Mouse (Mus musculus) cerebellum, adult 8-10 months (tissue): ENCODE data around the gene Gjc1.

ENCODE experiments used
- DNase-seq: peaks from one replicate; pipeline ENCODE4 v3.0.0; 2022

Gene Gjc1

DNA sequence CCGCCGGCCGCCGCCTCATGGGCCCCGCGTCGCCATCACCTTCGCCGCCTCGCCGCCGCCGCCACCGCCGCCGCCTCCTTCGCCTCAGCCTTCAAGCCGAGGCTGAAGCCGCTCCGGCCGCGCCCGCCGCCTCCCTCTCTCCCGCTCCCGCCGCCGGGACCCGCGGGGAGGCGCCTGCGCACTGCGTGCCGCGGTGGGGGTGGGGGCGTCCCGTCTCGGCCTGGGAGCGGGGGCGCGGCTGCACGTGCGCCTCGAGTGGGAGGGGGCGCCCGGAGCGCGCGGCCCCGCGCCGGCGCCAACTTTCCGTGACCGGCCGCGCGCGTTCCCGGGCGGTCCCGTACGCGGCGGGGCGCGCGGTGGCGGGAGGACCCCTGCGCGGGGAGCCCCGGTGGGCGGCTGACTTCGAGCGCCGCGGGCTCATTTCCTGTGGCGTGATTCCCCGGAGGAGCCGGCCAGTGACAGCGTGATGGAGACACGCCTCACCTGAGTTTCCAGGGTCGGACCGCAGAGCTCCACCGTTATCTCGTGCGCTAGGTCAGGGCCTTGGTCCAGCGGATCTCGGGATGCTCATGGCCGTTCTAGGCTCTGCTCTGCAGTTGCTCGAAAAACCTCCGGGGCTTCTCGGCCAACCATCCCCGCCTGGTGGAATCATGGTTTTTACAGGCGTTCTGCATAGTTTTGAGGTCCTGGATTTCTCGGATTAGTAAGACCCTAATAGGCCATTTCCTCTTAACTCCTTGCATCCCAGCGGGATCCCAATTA is at the start of gene Gjc1:
Gjc1 (minus strand) TSS at position 680 of the 762 bp plus-strand sequence.
- peak; percentile 43 for DNase-seq

DNA sequence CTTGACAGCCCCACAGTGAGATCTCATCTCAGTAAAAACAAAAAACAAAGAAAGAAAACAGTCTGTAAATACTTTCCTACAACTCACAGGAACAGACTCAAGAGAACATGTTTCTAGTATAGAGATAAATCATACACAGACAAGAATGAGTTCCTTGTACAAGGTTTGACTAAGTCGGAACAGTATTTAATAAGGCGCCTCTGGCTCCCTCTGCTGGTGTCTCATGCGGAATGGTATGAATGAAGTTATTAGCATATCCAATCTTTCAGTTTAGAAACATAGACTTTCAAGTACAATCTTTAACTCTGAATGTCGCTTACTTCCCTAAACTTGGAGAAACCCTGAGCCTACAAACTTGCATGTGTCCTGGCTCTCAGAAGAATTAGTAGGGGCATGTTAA is 44.8 kb upstream of the Gjc1 start:
- peak; percentile 66 for DNase-seq

DNA sequence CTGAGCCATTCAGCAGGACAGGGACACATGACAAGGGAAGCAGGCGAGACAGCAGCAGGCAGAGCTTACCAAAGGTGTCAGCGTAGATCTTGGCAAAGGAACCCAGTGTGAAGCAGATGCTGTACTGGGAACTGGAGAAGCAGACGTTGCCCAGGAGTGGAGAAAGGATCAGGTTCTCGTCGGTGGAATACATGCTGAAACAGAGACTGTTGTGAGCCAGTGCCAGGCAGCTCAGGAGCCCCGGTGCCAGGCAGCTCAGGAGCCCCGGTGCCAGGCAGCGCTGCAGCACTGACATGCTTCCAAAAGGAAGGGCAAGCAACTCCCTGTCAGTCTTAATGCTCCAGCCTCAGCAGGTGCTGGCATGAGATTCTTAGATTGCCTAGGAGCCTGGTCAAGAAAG is 40.4 kb upstream of the Gjc1 start:
- peak; percentile 29 for DNase-seq

DNA sequence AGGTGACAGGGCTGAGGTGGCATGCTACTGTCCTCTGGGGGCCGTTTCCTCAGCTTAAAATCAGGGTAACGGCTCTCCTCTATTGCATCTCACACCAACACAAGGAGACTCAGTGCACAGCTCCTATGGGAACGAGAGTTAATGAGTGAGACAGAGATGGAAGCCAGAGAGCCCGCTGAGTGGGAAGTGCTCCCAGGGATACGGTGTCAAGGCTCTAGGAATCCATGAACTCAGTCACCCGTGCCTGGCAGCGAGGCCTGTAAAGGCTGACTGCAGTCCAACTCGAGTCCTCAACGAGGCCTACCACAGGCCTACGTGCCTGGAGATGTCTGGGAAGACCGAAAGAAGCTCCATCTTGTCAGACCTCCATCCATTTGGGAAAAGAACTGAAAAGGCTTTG is 39.5 kb upstream of the Gjc1 start:
- DNase-seq, result no peak

DNA sequence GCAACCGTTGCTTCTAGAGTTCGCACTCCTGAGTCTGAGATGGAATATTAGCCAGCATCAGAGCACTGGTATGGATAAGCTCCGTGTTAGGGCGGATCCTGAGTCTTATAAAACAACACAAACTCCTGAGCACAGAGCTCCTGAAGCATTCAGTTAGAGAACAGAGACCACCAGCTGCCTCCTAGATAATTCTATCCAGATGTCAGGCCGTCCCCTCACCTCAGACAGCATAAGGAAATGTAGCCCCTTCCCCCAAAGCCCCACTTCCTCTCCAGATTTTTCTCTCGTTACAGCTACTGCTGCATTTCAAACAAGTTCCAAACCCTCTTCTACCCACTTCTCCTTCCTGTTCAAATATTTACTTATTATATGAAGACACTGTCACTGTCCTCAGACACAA is 36.4 kb upstream of the Gjc1 start:
- DNase-seq, result no peak

DNA sequence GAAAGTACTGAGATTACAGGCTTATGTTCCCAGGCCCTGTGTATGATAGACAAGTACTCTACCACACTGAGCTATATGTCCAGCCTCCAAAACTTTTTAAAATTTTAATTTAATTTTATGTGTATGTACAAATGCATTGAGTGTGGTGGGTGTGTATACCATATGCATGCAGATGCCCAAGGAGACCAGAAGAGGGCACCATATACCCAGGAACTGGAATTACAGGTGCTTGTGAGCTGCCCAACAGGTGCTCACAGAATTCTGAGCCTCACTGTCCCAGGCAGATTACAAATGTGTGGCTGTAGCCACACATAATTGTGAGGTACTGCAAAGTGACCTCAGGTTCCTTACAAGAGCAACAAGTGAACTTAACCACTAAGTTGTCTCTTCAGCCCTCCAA is 34.3 kb upstream of the Gjc1 start:
- DNase-seq, result no peak

DNA sequence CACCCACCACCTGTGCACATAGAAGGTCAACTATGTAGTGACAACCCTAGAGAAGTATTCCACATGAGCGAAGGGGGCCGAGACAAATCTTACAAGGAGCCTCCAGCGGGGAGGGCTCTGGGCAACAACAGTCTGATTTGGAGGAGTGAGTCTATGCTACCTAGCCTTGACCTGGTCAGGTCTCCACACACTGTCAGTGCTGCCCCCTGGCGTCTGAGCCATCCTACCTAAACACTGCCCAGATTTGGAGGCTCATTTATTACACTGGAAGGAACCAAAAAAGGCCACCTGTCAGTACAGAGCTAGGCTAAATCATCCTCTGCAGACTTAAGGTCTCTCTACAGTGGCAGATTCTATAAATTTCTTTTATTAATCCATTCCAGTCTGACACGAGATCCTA is 32.4 kb upstream of the Gjc1 start:
- DNase-seq, result peak; percentile 59

DNA sequence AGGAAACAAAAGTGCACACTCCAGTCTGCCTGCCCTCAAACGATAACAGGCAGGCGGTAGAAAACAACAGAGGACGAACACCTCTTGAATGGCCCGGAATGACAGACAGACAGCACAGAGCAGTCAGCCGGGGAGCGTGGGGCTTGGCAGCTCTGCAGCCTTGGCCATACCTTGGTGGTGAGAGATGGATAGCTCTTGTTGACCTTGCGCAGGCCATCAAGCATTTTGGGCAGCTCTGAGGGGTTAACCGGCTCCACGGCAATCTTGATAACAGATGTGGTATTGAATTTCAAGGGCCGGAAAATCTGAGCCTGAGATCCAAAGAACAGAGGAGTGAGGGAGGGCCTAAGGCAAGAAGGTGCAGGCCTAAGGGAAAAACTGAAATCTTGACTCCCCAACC is 26.4 kb upstream of the Gjc1 start:
- DNase-seq, result no peak

DNA sequence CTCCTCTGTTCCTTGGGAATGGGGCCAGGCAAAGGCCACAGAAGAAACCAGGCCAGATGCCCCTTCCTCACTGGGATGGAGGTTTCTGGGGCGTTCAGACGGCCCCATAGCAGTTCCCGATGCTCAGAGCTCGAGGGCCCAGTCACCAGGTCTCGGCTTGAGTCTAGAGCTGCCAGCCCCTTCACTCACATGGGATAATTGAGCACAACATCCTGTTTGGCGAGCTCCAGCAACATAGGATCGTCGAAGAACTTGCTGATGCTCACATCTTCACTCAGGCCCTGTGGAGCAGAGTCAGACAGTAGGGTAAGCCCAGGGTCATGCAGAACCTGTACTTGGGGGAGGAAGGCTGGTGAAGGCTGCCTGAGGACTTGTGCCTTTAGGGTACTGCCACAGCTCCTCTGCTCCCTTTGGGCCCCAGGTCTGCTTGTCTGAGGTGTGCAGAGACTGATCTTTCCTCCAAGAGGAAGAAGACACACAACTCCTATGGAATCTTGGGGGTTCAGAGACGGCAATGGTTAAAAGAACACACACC is 19.2 kb upstream of the Gjc1 start:
- no peak for DNase-seq

DNA sequence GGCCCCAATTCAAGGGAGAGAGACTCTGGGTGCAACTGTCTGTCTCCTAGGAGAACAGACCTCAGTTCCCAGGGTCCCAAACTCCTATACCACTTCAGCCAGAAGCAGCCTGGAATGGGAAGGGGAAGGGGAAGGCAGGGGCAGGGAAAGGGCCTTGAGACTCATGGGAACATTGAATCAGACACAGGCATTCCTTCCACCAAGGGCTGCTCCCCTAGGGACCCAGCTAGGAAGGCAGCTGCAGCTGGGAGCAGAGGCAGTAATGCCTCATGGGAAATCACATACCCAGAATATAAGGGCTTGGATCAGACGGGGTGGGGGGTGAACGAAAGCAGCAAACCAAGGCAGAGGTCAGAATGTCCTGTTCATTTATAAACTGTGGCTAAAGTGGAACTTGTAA is 18.6 kb upstream of the Gjc1 start:
- DNase-seq, result no peak

DNA sequence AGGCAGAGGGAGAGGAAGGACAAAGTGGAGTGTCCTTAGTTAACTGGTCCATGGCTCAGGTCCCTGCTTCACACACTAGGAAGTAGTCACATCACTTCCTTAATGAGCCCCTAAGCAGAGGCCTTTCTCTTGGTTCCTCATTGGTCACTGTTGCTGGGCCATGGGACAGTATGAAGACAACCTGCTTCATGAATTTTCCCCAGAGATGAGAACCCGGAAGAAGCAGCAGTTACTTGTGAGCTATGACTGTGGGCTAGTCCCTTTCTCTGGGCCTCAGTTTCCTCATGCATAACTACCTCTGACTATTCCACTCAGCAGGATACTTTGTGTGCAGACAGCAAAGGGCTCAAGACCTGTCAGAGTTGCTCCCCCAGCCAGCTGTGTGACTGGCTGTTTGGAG is 17.9 kb upstream of the Gjc1 start:
- no peak for DNase-seq

DNA sequence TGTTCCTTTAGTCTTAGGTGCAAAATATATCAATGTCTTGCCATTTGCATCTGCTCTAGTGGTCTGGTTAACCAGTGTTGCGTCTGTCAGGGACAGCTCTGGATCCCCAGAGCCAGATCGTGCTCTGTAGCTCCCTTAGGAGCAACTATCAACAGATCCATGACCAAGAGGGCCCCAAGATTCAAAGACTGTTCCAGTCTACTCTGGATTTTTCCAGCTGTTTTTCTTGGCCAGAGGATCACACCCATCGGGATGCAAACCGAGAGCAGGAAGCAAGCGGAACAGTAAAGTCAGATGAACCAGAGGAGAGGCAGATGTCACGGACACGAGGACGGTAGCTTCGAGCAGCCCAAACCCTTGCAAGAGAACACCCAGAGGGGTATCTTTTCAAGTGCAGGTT is 16.6 kb upstream of the Gjc1 start:
- DNase-seq, result no peak

DNA sequence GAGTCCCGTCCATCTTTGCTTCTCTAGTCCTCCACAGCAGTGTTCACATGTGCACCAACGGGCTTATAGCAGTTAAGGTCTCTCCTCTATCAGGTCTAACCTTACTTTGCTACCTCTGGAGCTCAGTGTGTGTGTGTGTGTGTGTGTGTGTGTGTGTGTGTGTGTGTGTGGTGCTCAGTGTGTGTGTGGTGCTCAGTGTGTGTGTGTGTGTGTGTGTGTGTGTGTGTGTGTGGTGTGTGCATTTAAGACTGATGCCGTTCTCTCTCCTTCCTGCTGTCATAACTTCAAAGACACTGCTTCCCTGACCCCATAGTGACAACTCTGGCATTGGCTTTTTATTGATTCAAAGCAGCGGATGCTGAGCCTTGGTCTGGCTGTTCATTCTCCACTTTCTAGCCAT is 16.0 kb upstream of the Gjc1 start, which contains the start of gene Higd1b:
Higd1b (plus strand) TSS at position 301 of the 400 bp plus-strand sequence.
- DNase-seq, result no peak

DNA sequence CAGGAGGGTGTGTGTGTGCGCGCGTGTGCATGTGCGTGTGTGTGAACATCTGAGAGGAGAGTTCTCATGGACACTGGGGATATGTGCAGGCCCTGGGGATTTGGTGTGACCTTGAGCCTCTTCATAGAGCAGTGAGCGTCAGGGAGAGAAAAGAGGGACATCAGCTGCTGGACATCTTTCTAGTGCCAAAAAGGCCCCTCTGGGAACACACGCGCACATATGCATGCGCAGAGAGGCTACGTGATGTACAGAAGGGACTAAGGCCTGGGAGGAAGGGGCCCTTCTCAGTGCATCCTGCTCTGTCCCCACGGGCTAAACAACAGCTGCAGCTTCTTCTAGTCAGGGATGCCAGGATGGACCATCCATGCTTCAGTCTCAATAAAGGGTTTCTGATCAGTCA is 14.7 kb upstream of the Gjc1 start:
- DNase-seq, result no peak

DNA sequence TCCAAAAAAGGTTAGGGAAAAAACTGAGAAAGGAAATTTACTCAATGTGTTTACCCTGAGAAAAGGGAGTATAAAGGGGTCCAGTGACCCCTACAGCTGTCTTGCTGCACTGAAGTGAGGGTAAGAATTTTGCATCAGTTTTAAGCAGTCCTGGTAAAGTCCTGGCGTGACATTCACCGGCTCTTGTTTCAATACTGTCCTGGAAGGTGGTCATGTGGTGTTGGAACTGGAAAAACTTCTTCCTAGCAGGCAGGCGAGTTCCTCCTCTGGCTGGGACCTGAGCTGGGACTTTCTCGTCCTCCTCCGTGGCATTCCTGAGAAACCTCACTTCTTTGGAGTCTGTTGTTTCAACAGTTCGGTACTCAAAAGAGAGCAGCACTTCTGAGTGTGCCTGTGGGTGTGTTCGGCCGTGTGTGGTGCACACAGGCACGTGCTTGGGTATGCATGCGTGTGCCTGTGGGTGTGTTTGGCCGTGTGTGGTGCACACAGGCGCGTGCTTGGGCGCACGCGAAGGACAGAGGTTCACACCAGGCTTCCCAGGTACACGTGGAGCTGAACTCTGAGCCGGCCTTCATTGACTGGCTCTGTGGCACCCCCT is 13.3 kb upstream of the Gjc1 start:
- no peak for DNase-seq

DNA sequence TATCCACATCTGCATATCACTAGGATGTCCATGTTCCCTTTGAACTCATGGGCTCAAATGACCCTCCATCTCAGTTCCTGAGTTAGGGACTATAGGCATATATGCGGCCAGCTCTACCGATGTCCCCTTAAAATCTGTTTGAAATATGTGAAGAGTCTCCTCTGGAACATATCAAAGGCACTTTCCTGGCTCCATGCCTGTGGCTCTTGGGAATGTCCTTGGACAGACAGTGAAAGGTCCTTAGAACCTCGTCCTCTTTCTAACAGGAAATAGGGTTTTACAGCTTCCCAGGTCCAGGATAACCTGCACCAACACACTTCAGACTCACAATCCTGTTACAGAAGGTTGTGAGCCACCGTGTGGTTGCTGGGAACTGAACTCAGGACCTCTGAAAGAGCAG is 10.8 kb upstream of the Gjc1 start:
- DNase-seq, result no peak

DNA sequence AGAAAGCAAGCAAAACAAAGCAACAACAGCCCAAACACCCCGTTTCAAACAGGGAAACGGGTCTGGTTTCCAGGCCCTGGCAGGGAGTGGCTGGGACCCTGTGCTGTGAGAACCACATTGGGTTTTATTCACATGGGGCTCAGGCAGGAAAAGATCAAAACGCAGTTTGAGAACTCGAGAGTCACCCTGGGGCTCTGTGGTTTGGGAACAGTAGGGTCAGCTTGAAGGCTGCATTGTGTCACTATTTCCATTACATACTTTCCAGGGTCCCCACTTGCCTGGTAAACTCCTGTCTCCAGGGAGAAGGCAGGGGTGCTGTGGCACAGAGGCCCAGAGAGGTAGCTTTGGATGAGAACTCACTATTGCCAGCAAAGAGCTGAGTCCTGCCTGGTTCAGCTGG is 7.6 kb upstream of the Gjc1 start:
- DNase-seq, result no peak

DNA sequence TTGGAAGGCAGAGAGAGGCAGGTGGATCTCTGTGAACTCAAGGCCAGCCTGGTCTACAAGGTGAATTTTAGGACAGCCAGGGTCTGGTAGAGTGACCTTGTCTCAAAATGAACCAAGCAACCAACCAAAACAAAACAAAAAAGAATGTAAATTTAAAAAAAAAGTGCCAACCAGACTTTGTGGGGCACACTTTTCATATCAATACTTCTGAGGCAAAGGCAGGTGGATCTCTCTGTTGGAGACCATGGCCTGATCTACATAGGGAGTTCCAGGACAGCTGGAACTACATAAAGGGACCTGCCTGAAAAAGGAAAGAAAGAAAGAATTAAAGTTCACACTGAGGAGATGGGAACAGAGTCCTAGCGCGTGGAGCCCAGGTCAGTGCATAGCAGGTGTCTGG is 7.0 kb upstream of the Gjc1 start:
- DNase-seq, result no peak

DNA sequence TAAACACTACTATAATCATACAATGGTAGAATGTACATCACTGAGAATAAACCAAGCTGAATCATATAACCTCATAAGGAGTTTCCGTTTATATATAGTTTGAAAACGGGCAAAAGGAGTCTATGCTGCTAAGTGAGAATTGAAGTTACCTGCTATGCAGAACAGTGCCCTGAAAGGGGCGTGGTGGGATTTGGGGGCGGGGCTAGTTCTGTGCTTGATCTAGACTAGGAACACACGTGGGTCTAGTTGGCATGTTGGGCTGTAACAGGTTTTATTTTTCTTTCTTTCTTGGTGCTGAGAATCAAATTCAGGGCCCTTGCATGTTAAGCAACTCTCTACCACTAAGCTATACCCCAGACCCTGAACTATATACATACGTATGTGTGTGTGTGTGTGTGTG is 1.7 kb upstream of the Gjc1 start:
- no peak for DNase-seq

DNA sequence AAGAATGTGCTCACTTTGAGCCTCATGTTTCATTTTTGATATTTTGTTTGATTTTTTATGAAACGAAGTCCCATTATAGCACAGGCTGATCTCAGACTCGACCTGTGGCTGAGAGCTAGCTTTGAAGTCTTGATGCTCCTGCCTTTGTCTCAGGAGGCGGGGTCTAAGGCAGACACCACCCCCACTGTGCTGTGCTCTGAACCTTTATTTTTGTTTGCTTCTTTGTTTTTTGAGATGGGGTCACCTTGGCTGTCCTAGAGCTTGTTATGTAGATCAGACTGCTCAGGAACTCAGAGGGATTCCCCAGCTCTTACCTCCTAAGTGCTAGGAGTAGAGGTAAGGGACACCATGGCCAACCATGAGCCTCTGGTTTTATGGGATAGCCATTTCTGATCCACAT is 932 bp upstream of the Gjc1 start:
- no peak for DNase-seq

DNA sequence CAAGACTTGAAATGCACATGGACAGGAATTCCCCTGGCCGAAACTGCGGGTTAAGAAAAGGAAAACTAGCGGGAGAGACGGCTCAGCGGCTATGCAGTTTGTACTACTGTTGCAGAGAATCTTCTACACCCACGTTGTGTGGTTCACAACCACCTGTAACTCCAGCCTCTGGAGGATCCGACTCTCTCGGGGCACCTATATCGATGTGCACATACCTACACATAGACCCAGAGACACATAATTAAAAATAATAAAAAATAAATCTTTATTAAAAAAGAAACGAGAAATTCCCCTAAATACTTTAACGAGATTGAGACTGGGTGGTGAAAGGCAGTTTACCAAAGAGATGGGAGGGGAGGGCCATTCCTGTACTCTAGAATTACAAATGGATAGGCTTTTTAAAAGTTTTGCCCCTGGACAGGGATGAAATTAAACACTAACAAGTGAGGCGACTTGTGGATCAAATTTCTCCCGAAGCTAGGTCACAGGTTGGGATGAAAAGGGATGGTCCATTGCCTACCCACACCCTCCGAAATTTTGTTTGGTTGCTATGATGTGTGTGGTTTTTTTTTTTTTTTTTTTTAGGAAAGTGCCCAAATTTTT is 384 bp upstream of the Gjc1 start:
- no peak for DNase-seq

DNA sequence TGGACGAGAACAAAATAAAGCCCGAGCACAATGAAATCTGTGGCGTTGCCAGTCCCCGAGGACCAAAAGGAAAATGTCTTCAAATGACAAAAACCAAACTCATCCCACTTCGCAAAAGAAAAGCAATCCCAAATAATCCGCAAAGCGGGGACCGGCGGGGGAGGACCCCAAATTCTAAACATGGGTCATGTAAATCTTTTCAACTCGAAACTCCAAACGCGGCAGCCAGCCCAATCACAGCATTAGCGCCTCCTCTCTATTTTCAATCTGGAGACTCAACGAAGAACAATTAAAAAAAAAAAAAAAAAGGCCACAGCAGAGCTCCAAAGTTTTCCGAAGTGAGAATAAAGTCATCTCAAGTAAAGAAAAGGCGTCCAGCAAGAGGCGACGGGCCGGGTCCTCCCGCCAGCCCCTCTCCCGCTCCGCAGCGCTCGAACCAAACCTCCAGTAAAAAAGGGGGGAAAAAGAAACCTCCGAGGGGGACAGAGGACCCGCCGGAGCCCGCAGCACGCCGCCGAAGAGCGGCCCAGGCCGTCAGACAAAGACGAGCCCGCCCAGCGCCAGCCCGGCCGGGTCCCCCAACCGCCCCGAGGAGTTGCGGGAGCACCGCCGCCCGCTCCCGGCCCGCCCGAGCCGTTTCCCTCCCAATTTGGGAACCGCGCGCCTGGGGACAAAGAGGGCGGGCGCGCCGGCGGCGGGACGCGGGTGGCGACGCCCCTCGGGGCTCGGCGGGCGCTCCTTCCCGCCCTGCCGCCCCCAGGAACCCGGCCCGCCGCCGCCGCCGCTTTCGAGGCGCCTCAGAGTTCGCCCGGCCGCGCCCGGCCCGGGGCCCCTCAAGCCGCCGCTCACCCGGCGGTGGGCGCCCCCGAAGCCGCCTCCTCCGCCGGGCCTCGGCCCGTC is 1.1 kb downstream of the Gjc1 start:
- DNase-seq, result peak; percentile 20

DNA sequence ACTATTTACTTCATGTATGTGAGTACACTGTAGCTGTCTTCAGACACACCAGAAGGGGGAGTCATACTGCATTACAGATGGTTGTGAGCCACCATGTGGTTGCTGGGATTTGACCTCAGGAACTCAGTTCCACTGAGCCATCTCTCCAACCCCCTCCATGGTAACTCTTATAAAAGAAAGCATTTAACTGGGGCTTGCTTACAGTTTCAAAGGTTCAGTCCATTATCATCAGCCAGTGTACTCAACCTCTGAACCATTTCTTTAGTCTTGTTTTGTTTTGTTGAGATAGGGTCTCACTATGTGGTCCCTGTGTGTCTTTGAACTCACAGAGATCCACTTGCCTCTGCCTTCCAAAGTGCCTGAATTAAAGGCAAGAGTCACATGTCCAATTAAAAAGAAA is 4.6 kb downstream of the Gjc1 start:
- no peak for DNase-seq
